ENCODE assay signal across 17 mouse cellular contexts in genomic region chr6:143378126-143378525, GRCm38 (mm10).
"Had no signal": no experiment of that assay in that cellular context is flagged by ENCODE, and none has a peak within 500 bp of the region (broad histone marks: within the 10 kb centered on the region; RNA-seq: fewer than 3 reads in every experiment).

No protein-coding gene starts in this region.

- DNase-seq: lung, adult 2 months; lung, postnatal 14 days; lung, postnatal 36 days; right cerebral cortex, postnatal 14 days; thymus, adult 2 months; thymus, postnatal 25 days; thymus, postnatal 4 days had no signal

- ATAC-seq: lung, postnatal 0 days; midbrain, embryonic 13.5 days; midbrain, embryonic 15.5 days had no signal

- H3K4me3 ChIP-seq: lung, embryonic 15.5 days; megakaryocyte, embryonic 14.5 days; midbrain, embryonic 13.5 days; midbrain, embryonic 15.5 days; neural tube, embryonic 12.5 days; stomach, embryonic 15.5 days had no signal

- H3K4me2 ChIP-seq: lung, embryonic 15.5 days; midbrain, embryonic 11.5 days; midbrain, embryonic 13.5 days; midbrain, embryonic 15.5 days; neural tube, embryonic 12.5 days; stomach, embryonic 15.5 days had no signal

- H3K9me3 ChIP-seq: lung, embryonic 15.5 days; megakaryocyte, embryonic 14.5 days; midbrain, embryonic 13.5 days; midbrain, embryonic 15.5 days; neural tube, embryonic 12.5 days; stomach, embryonic 15.5 days had no signal

- H3K9ac ChIP-seq: lung, embryonic 15.5 days; midbrain, embryonic 13.5 days; midbrain, embryonic 15.5 days; neural tube, embryonic 12.5 days; stomach, embryonic 15.5 days had no signal

- H3K27ac ChIP-seq: lung, embryonic 15.5 days; macrophage; midbrain, embryonic 13.5 days; midbrain, embryonic 15.5 days; neural tube, embryonic 12.5 days; stomach, embryonic 15.5 days; stomach, postnatal 0 days had no signal

- H3K4me1 ChIP-seq: midbrain, embryonic 13.5 days; midbrain, embryonic 15.5 days; neural tube, embryonic 12.5 days; stomach, embryonic 15.5 days had no signal

- H3K36me3 ChIP-seq: lung, embryonic 15.5 days; midbrain, embryonic 13.5 days; midbrain, embryonic 15.5 days; neural tube, embryonic 12.5 days; stomach, embryonic 15.5 days had no signal

- H3K27me3 ChIP-seq: lung, embryonic 15.5 days; megakaryocyte, embryonic 14.5 days; midbrain, embryonic 13.5 days; midbrain, embryonic 15.5 days; neural tube, embryonic 12.5 days; stomach, embryonic 15.5 days had no signal
